Mouse (Mus musculus): ENCODE data around the gene Gpr137. TPM values are rescaled to one million over a fixed set of nuclear protein-coding genes. Genes with fewer than 3 reads are reported as not detected.

Gpr137 gene
- polyA plus RNA-seq, 1 experiment from 2014 or later, result 28.4 TPM

DNA sequence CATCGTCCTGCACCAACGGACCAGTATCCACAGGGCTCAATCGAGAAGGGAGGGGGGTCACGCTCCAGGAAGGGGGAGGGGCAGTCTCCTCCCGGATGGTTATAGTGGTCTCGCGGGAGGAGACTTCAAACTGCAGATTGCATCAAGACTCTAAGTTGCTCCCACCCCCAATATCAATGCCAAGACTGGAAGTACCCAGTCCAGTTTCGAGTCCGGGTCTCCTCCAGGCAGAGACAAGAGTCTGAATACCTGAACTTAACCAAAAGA lies 17.0 kb downstream of the Gpr137 start, which contains the start of gene Catsperz:
Gene Catsperz, minus strand, starts transcription at position 74 of the 267 bp plus-strand sequence.
- Histone ChIP-seq H3K27ac (no peak within 1 kb of the TSS), H3K9ac (no peak within 1 kb of the TSS), H3K4me3 (peak within 1 kb of the TSS; percentile 15), H3K9me3 (no peaks in the 10 kb centered on the region), H3K36me3 (no peaks in the 10 kb centered on the region), H3K4me2 (replicated peaks) (peak within 1 kb of the TSS; percentile 26), H3K27me3 (peaks cover 76% of the 10 kb centered on the region), H3K4me1 (peaks cover 20% of the 10 kb centered on the region)
- ATAC-seq (ENCODE audit: insufficient number of reproducible peaks, insufficient read depth, low FRiP score, low TSS enrichment), result no peak
- WGBS, result 4% methylated on average over 9 of the region's 9 CpGs

DNA sequence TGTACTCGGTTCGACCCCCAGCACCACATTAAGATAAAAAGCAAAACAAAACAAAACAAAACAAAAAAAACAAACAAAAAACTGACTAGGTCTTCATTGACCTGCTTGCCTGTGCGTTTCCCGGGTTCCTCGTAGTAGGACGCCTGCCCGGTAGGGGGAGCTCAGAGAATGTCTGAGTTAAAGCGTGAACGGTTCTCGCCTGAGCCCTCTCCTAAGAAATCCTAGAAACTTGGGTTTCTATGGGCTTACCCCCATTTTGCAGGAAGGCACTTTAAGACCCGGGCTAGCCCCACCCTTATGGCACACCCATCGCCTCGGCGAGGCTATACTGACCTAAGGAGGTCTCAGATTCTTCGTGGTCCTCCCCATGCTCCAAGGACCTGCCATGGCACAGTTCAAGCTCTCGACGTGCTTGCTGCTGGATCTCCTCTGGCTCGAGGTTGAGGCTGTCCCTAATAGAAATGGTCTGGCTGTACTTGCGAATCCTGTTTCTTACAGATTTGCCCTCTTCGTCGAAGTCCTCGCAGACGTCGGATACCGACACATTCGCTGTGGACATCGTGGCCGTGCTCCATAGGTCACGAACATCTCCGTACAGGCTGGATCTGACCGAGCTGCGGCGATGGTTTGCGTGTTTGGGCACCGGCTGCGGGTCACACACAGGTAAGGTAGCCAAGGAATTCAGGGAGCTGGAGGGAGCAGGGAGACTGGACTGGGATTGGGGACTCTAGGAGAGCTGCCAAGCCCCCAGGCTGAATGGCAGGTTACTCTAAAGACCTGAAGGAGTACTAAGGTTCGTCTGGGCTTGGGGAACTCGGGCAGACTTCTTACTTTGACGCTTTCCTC lies 17.6 kb downstream of the Gpr137 start:
- Histone ChIP-seq H3K9ac (no peak overlapping the region), H3K4me2 (replicated peaks) (peak overlapping the region; percentile 26), H3K9me3 (no peaks in the 10 kb centered on the region), H3K4me1 (peaks cover 24% of the 10 kb centered on the region), H3K36me3 (no peaks in the 10 kb centered on the region), H3K27me3 (peaks cover 72% of the 10 kb centered on the region), H3K27ac (no peak overlapping the region), H3K4me3 (peak overlapping the region; percentile 15)
- WGBS, result 3% methylated on average over 39 of the region's 39 CpGs
- no peak for ATAC-seq (ENCODE audit: insufficient number of reproducible peaks, insufficient read depth, low FRiP score, low TSS enrichment)

DNA sequence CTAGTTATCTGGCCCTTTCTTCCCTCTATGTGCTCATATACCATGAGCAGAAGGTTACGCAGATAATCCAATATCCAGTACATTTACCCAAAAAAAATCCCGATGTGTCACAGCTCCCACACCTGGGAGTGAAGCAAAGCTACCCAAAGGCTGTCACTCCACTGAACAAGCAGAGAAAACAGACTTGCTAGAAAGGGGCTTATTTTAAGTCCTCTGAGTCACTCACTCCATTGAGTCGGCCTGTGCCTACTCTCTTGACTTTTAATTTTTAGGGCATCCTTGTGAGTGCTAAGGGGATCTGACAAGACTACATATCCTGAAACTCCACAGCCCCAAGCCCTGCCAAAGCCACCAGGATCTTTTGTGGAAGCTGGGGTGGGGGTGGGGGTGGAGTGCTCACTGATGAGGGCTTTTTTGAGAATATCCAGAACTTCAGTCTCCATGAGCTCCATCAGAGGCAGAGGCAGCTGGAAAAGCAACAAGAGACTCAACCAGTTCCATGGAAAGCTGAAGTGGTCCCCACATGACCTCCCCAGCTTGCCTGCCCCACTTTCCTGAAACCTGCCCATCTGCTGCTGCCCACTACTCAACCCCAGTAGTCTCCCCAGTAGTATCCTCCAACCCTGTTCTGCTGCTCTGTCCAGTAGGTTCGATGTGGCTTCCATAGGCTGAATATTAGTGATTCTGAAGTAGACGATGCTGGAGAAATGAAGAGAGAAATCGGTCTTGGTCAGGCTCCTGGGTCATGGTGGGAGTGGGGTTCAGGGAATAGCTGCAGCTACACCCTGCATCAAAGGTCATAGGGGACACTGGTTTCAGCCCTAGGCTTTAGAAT lies 19.2 kb downstream of the Gpr137 start:
- Histone ChIP-seq H3K4me1 (peaks cover 24% of the 10 kb centered on the region), H3K9ac (no peak overlapping the region), H3K27ac (no peak overlapping the region), H3K36me3 (no peaks in the 10 kb centered on the region), H3K27me3 (peaks cover 58% of the 10 kb centered on the region), H3K4me2 (replicated peaks) (no peak overlapping the region), H3K9me3 (no peaks in the 10 kb centered on the region), H3K4me3 (no peak overlapping the region)
- no peak for ATAC-seq (ENCODE audit: insufficient number of reproducible peaks, insufficient read depth, low FRiP score, low TSS enrichment)
- WGBS, result 67% methylated on average over 6 of the region's 6 CpGs

DNA sequence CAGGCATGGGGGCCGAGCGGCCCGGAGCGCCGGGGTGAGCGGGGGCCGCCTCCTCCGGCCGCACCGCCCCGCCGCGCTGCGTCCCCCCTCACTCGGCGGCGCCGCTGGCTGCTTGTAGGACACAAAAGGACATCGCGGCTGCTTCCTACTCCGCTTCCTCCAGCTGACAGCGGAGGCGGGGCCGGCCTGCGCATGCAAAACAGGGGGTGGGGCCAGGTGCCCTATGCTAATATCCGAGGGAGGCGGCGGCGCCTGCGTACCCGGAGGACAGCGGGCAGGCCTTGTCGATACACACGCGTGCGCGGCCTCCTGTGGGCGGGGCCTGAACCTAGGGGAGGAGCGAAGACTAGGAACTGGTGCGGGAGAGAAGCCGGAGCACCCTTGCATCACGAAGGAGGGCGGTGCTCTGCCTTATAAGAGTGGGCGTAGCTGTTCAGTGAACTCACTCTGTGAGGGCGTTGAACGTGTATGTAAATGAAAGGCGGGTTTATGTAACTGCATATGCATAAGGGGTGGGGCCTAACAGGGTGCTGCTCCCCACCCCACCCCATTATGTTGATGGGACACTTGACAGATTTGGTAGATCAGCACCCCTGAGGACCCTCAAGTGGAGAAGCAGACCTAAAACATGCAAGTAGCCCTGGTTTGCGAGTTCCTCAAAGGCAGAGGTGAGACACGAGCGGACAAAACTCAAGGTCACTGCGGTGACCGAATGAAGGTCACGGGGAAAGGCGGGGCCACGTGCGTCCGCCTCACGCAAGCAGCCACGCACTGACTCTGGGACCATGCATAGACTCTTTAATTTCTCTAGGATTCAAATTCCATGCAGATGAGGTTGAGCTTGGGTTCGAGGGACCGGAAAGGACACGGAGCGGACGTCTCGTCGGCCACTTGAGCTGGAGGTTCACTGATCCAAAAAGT lies 20.4 kb downstream of the Gpr137 start, which contains the start of gene Esrra:
Gene Esrra, minus strand, starts transcription at position 167 of the 921 bp plus-strand sequence.
- peak within 1 kb of the TSS; percentile 82 for H3K4me3 ChIP-seq
- no peaks in the 10 kb centered on the region for H3K9me3 ChIP-seq
- peak within 1 kb of the TSS; percentile 68 for H3K27ac ChIP-seq
- H3K4me1 ChIP-seq, result peaks cover 24% of the 10 kb centered on the region
- under 1% methylated on average over 66 of the region's 66 CpGs for WGBS
- peak within 1 kb of the TSS; percentile 75 for H3K4me2 ChIP-seq (replicated peaks)
- peaks cover 46% of the 10 kb centered on the region for H3K27me3 ChIP-seq
- H3K36me3 ChIP-seq, result no peaks in the 10 kb centered on the region
- peak; percentile 92 for ATAC-seq (ENCODE audit: insufficient number of reproducible peaks, insufficient read depth, low FRiP score, low TSS enrichment)
- peak within 1 kb of the TSS; percentile 82 for H3K9ac ChIP-seq

DNA sequence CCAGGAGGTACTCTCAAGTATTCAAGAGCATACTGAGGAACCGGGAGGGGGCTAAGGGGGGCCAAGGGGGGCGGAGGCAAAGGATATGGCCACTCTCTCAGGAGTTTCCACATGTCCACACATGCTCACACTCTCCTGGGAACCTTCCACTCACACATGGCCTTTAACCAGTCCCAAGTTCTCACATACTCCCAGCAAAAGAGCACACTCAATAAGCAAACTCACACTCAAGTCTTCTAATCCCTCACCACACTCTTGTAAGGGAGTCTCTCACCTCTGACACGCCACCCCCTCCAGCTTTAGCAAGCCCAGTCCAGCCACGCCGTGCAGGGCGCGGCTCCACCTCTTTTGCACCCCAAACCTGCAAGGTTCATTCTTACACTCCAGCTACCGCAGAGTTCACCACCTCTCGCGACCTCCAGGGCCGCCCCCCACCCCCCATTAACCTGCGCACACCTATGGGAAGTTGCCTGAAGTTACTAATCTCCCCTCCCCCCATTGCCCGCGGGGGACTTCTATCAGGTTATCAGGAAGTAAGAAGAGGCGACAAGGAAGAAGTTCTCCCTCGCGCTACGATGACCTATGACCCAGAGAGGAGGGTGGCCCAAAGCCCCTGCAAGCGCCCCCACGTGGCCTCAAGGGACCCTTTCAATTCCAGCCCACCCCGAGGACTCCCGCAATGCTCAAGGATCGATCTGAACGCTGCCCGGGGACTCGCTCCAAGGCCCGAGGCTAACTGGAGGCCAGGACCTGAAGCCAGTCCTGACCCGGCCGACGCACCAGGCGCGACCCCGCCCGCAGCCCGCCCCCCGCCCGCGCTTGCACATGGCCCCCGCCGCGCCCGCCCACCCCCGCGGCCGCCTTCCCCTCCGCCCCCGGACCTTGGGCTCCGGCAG lies 21.3 kb downstream of the Gpr137 start:
- ATAC-seq (ENCODE audit: insufficient number of reproducible peaks, insufficient read depth, low FRiP score, low TSS enrichment), result 0 out of 2 replicates have a peak, but pooled peaks have one; percentile 29
- peak overlapping the region; percentile 68 for H3K27ac ChIP-seq
- H3K4me3 ChIP-seq, result peak overlapping the region; percentile 82
- H3K9me3 ChIP-seq, result no peaks in the 10 kb centered on the region
- peak overlapping the region; percentile 82 for H3K9ac ChIP-seq
- H3K4me2 ChIP-seq (replicated peaks), result peak overlapping the region; percentile 75
- 2% methylated on average over 48 of the region's 48 CpGs for WGBS
- peaks cover 36% of the 10 kb centered on the region for H3K27me3 ChIP-seq
- peaks cover 21% of the 10 kb centered on the region for H3K4me1 ChIP-seq
- H3K36me3 ChIP-seq, result no peaks in the 10 kb centered on the region

DNA sequence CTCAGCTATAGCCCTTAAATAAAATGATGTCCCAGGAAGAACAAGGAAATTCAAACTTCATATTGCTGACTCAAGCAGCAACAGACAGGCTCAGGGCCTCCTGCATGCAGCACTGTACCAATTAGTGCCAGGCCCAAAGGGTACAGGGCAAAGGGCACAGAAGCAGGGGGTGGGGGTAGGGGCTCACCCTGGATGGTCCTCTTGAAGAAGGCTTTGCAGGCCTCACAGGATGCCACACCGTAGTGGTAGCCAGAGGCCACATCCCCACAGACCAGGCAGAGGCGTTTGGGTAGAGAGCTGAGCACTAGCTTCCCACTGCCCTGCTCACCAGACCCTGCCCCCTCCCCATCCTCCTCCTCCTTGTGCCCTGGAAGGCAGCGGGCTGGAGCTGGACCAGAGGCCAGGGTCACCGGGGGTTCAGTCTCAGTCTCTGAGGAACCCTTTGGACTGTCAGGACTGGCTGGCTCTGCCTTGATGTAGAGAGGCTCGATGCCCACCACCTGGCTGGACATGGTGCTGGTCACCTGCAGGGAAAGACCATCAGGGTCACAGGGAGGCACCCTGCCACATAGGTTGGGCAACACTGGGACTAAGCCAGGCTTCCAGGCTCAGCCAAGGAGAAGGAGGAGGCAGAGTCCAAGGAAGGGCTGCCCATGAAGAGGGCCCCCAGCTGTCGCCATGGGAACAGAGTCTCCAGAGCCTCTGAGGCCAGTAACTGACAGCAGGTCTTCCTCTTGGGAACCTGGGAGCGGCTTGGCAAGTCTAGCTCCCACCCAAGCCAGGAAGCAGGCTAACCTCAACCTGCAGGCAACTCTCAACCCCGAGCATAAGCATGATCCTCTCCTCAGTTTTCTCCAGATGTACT lies 22.2 kb downstream of the Gpr137 start:
- peaks cover 17% of the 10 kb centered on the region for H3K4me1 ChIP-seq
- peak overlapping the region; percentile 75 for H3K4me2 ChIP-seq (replicated peaks)
- no peaks in the 10 kb centered on the region for H3K9me3 ChIP-seq
- ATAC-seq (ENCODE audit: insufficient number of reproducible peaks, insufficient read depth, low FRiP score, low TSS enrichment), result no peak; the same call in 1 of the 2 replicates
- peaks cover 28% of the 10 kb centered on the region for H3K27me3 ChIP-seq
- peak overlapping the region; percentile 82 for H3K9ac ChIP-seq
- no peaks in the 10 kb centered on the region for H3K36me3 ChIP-seq
- H3K27ac ChIP-seq, result no peak overlapping the region
- peak overlapping the region; percentile 82 for H3K4me3 ChIP-seq
- WGBS, result 42% methylated on average over 8 of the region's 8 CpGs

DNA sequence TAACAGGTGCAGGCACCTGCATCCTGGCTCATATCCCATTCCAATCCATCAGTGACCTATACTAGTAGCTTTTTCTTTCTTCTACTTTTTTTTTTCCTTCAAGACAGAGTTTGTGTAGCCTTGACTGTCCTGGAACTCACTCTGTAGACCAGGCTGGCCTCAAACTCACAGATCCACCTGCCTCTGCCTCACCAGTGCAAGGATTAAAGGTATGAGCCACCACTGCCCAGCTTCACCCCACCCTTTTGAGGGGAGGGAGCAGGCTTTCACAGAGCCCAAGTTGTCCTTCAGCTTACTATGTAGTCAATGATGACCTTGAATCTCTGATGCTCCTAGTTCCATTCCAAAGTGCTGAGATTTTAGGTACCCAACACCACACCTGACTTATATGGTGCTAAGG lies 22.8 kb downstream of the Gpr137 start:
- Histone ChIP-seq H3K9ac (no peak overlapping the region), H3K4me3 (no peak overlapping the region), H3K36me3 (no peaks in the 10 kb centered on the region), H3K27ac (no peak overlapping the region), H3K9me3 (no peaks in the 10 kb centered on the region), H3K4me2 (replicated peaks) (no peak overlapping the region), H3K27me3 (peaks cover 21% of the 10 kb centered on the region), H3K4me1 (peaks cover 12% of the 10 kb centered on the region)
- ATAC-seq (ENCODE audit: insufficient number of reproducible peaks, insufficient read depth, low FRiP score, low TSS enrichment), result no peak

DNA sequence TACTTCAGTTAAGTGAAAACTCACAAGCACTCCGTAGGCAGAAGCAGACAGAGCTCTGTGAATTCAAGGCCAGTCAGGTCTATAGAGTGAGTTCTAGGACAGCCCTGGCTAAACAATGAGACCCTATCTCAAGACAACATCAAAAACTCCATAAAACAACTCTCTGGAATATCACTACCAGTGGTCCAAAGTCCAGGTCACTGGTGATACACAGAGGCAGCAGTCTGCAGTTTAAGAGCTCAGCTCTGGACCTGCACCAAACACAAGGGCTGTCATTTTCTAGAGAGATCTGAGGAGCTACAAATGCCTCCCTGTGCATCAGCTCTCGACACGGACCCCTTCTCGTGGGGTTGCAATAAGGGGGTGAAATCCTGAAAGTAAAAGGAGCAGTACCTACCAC lies 24.0 kb downstream of the Gpr137 start:
- H3K4me2 ChIP-seq (replicated peaks), result no peak overlapping the region
- H3K4me1 ChIP-seq, result peaks cover 12% of the 10 kb centered on the region
- no peaks in the 10 kb centered on the region for H3K9me3 ChIP-seq
- H3K9ac ChIP-seq, result no peak overlapping the region
- 94% methylated on average over 4 of the region's 4 CpGs for WGBS
- H3K27ac ChIP-seq, result no peak overlapping the region
- peaks cover 9% of the 10 kb centered on the region for H3K36me3 ChIP-seq
- peaks cover 11% of the 10 kb centered on the region for H3K27me3 ChIP-seq
- no peak for ATAC-seq (ENCODE audit: insufficient number of reproducible peaks, insufficient read depth, low FRiP score, low TSS enrichment)
- no peak overlapping the region for H3K4me3 ChIP-seq

DNA sequence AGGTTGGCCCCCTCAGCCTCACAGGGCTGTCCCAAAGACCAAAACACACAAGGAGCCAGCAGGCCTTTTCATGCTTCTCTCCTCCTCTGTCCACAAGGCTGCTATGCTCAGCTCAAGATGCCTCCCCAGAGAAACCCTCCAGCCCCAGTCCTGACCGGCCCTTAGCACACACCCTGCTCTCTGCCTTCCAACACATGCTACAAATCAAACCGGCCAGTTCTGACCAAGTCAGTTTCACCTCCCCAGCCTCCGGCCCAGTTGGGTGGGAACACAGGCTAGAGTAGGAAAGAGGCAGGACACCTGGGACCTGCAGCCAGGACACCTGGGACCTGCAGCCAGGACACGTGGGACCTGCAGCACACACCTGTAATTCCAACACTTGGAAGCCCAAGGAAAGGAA lies 25.8 kb downstream of the Gpr137 start:
- Histone ChIP-seq H3K36me3 (peaks cover 27% of the 10 kb centered on the region), H3K27ac (no peak overlapping the region), H3K9me3 (no peaks in the 10 kb centered on the region), H3K9ac (no peak overlapping the region), H3K27me3 (no peaks in the 10 kb centered on the region), H3K4me3 (no peak overlapping the region), H3K4me1 (peaks cover 13% of the 10 kb centered on the region), H3K4me2 (replicated peaks) (no peak overlapping the region)
- WGBS, result 77% methylated on average over 4 of the region's 4 CpGs
- ATAC-seq (ENCODE audit: insufficient number of reproducible peaks, insufficient read depth, low FRiP score, low TSS enrichment), result no peak

DNA sequence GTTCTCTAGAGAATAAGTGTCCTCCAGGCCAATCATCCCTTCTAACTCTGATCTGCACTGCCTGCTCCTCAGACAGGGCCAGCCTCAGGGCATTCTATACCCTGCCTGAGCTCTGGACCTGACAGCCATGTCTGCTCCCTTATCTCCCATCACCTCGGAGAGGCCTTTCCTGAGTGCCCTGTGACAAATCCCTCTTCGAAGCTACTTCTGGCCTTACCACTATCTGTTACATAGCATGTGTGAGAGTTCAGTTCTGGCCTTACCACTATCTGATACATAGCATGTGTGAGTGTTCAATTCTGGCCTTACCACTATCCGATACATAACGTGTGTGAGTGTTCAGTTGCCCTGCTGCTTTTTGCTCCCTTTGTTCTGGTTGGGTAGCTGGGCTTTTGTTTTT lies 27.0 kb downstream of the Gpr137 start:
- H3K4me1 ChIP-seq, result peaks cover 12% of the 10 kb centered on the region
- H3K27ac ChIP-seq, result no peak overlapping the region

More for the DNA sequence above, 27.0 kb downstream of the Gpr137 start:
- H3K36me3 ChIP-seq, result peaks cover 31% of the 10 kb centered on the region
- no peak overlapping the region for H3K9ac ChIP-seq
- H3K27me3 ChIP-seq, result no peaks in the 10 kb centered on the region
- no peak overlapping the region for H3K4me3 ChIP-seq
- H3K4me2 ChIP-seq (replicated peaks), result no peak overlapping the region
- 85% methylated on average over 4 of the region's 4 CpGs for WGBS
- H3K9me3 ChIP-seq, result no peaks in the 10 kb centered on the region
- no peak for ATAC-seq (ENCODE audit: insufficient number of reproducible peaks, insufficient read depth, low FRiP score, low TSS enrichment)
